Mouse (Mus musculus) left cerebral cortex, postnatal 4 days (tissue): ENCODE data around the gene 1700020L24Rik. TPM values are rescaled to one million over a fixed set of nuclear protein-coding genes. Genes with fewer than 3 reads are reported as not detected.

Source experiments
- DNase-seq: peaks from one replicate; pipeline ENCODE4 v3.0.0-alpha.2; 2022
- intact Hi-C: fragments of 180-260 bp; cut with DNase I; formaldehyde crosslinking; loops from one replicate; pipeline ENCODE4 v1.15.1; 2025
- total RNA-seq, 2 experiments: library from RNA; stranded (reverse); gene quantifications; 2 replicates each; pipeline ENCODE4 v1.2.3; 2021

The 1700020L24Rik gene
- total RNA-seq, 2 experiments from 2014 or later, result 0.50 TPM; not detected in 1

- peak; percentile 91 for DNase-seq
- intact Hi-C loops, result no loop called here
Observed at GRCm38 (mm10) chr11:83440081-83441064, 2.9 kb downstream of the 1700020L24Rik start.

GRCm38 (mm10) chr11:83441235-83441634 lies 3.8 kb downstream of the 1700020L24Rik start:
- peak; percentile 38 for DNase-seq
- intact Hi-C loops, result no loop called here

GRCm38 (mm10) chr11:83442596-83443267 lies 5.3 kb downstream of the 1700020L24Rik start:
- peak; percentile 79 for DNase-seq
- intact Hi-C loops, result no loop called here

DNA sequence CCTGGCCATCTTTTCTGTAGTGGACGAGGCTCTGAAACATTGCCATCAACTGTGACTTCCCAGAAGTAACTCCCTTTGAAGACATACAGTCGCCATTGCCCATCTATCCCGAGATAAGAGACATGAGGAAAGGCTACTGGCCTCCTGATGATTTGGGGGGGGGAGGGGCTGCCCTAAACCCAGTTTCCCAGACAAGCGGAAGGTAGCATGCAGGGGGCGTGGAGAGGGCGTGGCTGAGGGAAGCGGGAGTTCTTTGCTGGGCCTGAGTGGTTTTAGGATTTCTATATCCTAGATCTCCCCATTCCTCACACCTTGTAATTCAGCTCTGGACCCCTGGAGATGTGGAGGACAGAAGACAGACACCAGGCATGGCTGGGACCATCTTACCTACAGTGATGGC lies 6.3 kb downstream of the 1700020L24Rik start:
- DNase-seq, result no peak
- intact Hi-C loops, result no loop called here

- intact Hi-C loops, result no loop called here
- DNase-seq, result no peak
Observed at GRCm38 (mm10) chr11:83445001-83445400, 7.5 kb downstream of the 1700020L24Rik start.

- DNase-seq, result no peak
- intact Hi-C loops, result no loop called here
Observed at GRCm38 (mm10) chr11:83447612-83448011, 10.1 kb downstream of the 1700020L24Rik start.

GRCm38 (mm10) chr11:83448021-83448926 lies 10.8 kb downstream of the 1700020L24Rik start:
- intact Hi-C loops, result no loop called here
- no peak for DNase-seq

GRCm38 (mm10) chr11:83448927-83449236 lies 11.4 kb downstream of the 1700020L24Rik start:
- intact Hi-C loops, result no loop called here
- DNase-seq, result peak; percentile 45

DNA sequence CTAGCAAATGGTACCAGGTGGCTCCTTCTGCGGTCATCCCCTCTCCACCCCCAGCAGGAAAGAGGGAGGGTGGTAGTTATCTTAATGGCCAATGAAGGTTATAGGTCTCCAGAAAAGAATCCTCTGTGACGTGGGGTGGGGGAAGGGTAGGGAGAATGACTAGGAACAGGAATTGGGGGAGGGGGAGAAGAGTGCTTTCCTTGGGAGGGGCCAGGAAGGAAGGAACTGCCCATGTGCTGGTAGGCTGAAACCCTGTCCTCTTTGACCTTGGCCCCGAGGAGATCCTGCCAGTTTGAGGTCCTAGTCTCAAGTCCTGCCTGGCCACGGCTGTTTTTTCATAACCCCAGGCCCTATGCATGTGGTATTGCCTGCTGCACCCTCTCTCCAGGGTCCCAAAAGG lies 11.8 kb downstream of the 1700020L24Rik start:
- DNase-seq, result no peak
- intact Hi-C loops, result no loop called here

DNA sequence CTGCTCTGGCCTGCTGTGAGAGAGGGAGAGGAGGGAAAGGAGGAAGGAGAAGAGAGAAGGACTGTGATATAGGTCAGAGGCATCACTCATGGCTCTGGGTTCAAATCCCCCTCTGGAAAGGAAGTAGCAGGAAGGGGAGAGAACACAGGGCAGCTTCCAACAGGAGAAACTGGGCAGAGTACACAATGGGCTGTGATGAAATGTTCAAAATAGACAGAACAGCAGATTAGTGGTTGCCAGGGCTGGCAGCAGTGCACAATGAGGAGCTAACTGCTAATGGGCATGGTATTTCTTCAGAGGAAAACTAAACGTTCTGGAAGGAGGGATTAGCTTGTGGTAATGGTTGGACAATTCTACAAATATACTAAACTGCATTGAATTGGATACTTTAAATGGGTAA lies 13.1 kb downstream of the 1700020L24Rik start:
- intact Hi-C loops, result no loop called here
- DNase-seq, result no peak

DNA sequence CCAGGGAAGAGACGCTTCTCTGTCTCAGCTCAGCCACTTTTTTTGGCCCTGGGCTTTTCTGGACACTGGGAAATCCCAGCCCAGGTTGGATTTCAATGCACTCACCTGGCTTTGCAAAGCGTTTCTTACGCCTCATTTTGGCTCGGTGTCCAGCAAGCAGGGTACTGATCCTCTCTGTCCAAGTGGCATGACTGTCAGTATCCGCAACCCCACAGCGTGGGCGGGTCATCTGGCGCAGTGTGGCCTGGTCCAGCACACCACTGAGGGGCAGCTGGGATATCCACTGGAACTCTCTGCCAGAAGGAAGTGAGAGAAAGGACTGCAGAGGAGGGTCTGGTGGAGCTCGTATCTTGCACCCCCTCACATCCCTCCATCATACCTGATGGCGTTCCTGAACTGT lies 13.8 kb downstream of the 1700020L24Rik start:
- intact Hi-C loops, result no loop called here
- no peak for DNase-seq

DNA sequence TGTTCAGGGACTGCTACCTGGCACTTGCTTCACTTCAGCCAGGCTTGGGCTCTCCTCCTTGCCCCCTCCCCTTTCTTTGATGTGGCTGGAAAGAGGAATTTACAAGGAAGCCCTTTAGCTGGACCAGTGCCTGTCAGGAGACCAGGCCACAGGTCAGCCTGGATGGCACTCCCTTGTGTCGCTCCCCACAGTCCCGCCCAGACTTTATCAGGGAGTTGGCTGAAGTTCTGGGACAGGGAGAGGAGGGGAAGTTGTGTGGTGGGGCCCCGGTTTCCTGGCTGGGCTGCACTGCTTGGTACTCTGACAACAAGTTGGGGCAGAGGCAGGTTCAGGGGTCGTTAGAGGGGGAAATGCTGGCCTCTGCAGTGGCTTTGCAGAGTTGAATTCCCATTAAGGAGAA lies 17.1 kb downstream of the 1700020L24Rik start:
- intact Hi-C loops, result no loop called here
- no peak for DNase-seq

GRCm38 (mm10) chr11:83455608-83456007 lies 18.1 kb downstream of the 1700020L24Rik start:
- intact Hi-C loops, result no loop called here
- DNase-seq, result no peak

- intact Hi-C loops, result no loop called here
- DNase-seq, result no peak
Observed at GRCm38 (mm10) chr11:83457257-83457656, 19.8 kb downstream of the 1700020L24Rik start.

- DNase-seq, result no peak
- intact Hi-C loops, result no loop called here
Observed at GRCm38 (mm10) chr11:83457912-83458601, 20.6 kb downstream of the 1700020L24Rik start.

DNA sequence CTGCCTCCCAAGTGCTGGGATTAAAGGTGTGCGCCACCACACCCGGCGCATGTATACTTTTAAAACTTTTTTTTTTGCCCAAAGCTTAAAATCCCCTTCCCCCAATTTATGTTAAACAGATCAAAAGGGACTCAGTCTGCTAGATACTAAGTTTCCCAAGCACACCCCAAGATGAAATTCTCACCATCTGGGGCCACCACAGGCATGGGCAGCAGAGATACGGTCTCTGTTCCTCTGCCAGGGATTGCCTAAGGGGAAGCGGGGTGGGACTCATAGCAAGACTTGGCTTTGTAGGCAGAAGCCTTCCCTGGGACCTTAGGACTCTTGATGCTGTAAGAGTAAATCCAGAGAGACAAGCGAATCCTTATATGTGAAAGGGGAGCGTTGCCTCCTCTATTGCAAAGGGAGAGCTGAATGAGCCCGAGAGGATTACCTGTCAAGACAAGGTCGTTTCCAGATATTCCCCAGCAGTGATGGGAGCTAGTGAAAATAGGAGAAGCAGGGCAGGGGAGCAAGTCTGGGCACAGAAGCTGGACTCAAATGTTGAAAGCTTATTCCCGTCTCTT lies 24.1 kb downstream of the 1700020L24Rik start:
- intact Hi-C loops, result no loop called here
- DNase-seq, result peak; percentile 37

GRCm38 (mm10) chr11:83462711-83463244 lies 25.3 kb downstream of the 1700020L24Rik start, which contains the start of gene Mmp28:
Gene Mmp28, minus strand, starts transcription at chr11:83463071.
- peak; percentile 63 for DNase-seq
- intact Hi-C loops, result no loop called here

DNA sequence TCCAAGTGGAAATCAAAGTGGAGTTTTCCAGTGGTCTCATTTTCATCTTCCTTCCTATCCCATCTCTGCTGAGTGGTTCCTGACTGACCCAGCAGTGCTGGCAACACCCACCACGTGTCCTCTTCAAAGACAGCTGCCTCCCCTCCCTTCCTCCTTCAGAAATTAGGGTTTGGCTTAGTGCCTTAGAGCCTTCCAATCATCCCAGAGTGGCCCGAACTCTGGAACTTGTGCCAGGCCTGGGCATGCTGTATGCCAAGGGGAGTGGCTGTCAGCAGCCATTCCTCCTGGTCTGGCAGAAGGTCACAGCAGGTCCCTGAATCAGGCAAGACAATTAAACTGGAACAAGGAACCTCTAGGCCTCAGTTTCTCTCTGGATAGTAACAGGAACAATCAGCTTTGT lies 28.5 kb downstream of the 1700020L24Rik start:
- intact Hi-C loops, result no loop called here
- DNase-seq, result peak; percentile 95

DNA sequence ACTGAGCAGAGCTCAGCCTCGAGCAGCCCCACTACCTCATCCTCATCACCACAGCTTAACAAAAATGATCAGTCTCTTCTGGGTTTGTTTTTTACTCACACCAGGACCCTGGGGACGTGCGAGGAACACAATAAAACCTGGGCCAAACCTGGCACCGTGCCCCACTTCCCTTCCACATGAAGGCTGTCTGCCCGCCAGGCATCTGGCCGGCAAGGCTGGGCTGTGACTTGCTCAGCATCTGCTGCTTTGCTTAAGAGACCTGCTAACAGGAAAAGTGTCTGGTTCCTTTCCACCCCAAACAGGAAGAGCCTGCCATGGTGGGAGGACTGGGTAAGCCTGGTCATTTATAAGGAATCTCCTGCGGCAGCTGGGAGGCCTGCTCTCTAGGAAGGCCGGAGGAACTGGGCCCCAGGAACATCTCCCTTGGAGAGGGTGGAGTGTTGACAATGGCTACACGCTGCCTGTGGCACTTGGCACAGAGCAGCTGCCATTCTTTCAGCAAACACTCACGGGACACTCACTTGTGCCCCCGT lies 29.7 kb downstream of the 1700020L24Rik start:
- intact Hi-C loops, result no loop called here
- peak; percentile 95 for DNase-seq
